Comparison of ENCODE assay signal across 17 mouse cellular contexts in the genomic region with DNA sequence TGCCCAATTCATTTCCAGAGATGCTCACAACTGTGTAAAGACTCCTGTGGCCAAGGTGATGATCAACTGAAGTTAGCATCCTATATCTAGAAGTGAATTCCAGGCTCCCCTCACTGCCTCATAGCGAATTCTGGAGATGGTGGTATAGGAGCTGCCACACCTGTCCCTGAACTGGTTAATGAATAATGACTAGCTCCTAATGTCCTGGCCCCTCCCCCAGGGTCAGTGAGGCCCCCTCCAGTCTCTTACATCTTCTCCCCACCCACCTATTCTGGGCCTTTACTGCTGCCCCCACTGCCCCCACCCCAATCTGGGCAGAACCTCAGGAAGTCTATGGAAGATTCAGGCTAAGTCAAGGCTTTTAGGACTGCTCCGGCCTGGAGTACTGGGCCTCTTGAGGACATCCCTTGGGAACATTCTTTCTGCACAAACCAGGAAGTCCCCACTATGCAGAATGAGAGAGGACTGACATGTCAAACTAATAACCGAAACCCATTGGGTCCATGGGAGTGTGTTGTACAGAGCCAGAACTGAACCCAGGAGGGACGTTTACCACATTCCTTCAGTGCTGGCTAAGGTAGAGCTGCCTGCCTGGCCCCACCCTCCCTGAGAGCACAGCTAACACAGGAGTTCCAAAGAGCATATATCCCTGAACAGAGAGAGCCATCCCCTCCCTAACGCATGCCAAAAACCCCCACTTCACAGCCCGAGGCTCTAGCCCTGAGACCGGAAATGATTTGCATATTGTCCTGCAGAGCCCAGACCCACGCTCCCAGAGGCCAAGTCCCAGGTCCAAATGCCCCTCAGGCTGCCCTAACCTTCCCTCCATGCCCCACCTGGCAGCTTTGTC. TPM values are rescaled to one million over a fixed set of nuclear protein-coding genes. Genes with fewer than 3 reads are reported as not detected.
DNase-seq lines count a peak whose midpoint lies in the region; ATAC-seq and TF ChIP-seq lines count a peak whose summit lies in the region.
"Had no signal": no experiment of that assay in that cellular context is flagged by ENCODE, and none has a peak within 500 bp of the region (broad histone marks: within the 10 kb centered on the region; RNA-seq: fewer than 3 reads in every experiment).

No protein-coding gene starts in this region.

- no peak for TF ChIP-seq CTCF in kidney, postnatal 0 days (IDR thresholded peaks at IDR 0.05; ENCODE audit: low read depth)
- TF ChIP-seq CTCF in small intestine, adult 2 months (IDR thresholded peaks at IDR 0.05; ENCODE audit: extremely low read depth, insufficient read length, insufficient replicate concordance, low read depth, low read length) = no peak
- TF ChIP-seq CTCF in gastrocnemius, adult 2 months (IDR thresholded peaks at IDR 0.05) = no peak

- no peak overlapping the region for H3K4me2 ChIP-seq in heart, embryonic 11.5 days
- H3K4me2 ChIP-seq in kidney, postnatal 0 days (ENCODE audit: low read length) = no peak overlapping the region
- 0 out of 2 replicates have a peak overlapping the region, but pooled peaks have one; percentile 15 for H3K4me2 ChIP-seq in intestine, embryonic 14.5 days (ENCODE audit: low read length)
- H3K4me2 ChIP-seq: embryonic facial prominence, embryonic 12.5 days; forebrain, embryonic 12.5 days; hindbrain, embryonic 15.5 days had no signal

- peak overlapping the region; percentile 23; the same call in 1 of the 2 replicates for H3K9ac ChIP-seq in heart, embryonic 11.5 days (ENCODE audit: low read depth, low read length)
- H3K9ac ChIP-seq in kidney, postnatal 0 days (ENCODE audit: low read depth, low read length) = no peak overlapping the region
- H3K9ac ChIP-seq in intestine, embryonic 14.5 days (ENCODE audit: low read length) = no peak overlapping the region
- H3K9ac ChIP-seq: embryonic facial prominence, embryonic 12.5 days; forebrain, embryonic 12.5 days; hindbrain, embryonic 15.5 days had no signal

- DNase-seq in heart, adult 9 months (ENCODE audit: low spot score in 2 of 2) = no peak
- DNase-seq in kidney, postnatal 0 days (ENCODE audit: low spot score) = peak; percentile 47
- DNase-seq in kidney, postnatal 25 days = no peak
- DNase-seq in intestine, embryonic 14.5 days (ENCODE audit: low spot score) = no peak
- no peak for DNase-seq in gastrocnemius, adult 2 months
- DNase-seq in right cerebral cortex, adult 2 months (ENCODE audit: low spot score in 2 of 2) = no peak
- DNase-seq: cerebellum, adult 9-11 months; left cerebral cortex, postnatal 4 days; right cerebral cortex, postnatal 4 days had no signal

- no peak for ATAC-seq in heart, embryonic 11.5 days (replicated peaks; ENCODE audit: insufficient number of reproducible peaks, low FRiP score, low TSS enrichment)
- ATAC-seq in kidney, postnatal 0 days (replicated peaks; ENCODE audit: low FRiP score, low read depth) = no peak; the same call in 1 of the 2 replicates
- peak; percentile 18; the same call in 1 of the 2 replicates for ATAC-seq in intestine, embryonic 14.5 days (replicated peaks; ENCODE audit: low FRiP score, low TSS enrichment, low read depth)

- no peak overlapping the region for H3K4me3 ChIP-seq in heart, embryonic 11.5 days (ENCODE audit: low read depth, low read length)
- no peak overlapping the region for H3K4me3 ChIP-seq in kidney, postnatal 0 days (replicated peaks; ENCODE audit: low read depth, low read length)
- H3K4me3 ChIP-seq in intestine, embryonic 14.5 days (ENCODE audit: low read depth, low read length) = no peak overlapping the region
- no peak overlapping the region for H3K4me3 ChIP-seq in small intestine, adult 2 months (ENCODE audit: low read depth, low read length)
- no peak overlapping the region for H3K4me3 ChIP-seq in gastrocnemius, adult 2 months
- H3K4me3 ChIP-seq: embryonic facial prominence, embryonic 12.5 days; forebrain, embryonic 12.5 days; hindbrain, embryonic 15.5 days; myocyte had no signal

- TF ChIP-seq POLR2A in small intestine, adult 2 months (IDR thresholded peaks at IDR 0.05; ENCODE audit: low read depth, low read length) = no peak

- H3K27me3 ChIP-seq in heart, embryonic 11.5 days (ENCODE audit: control insufficient read depth, insufficient read depth, low read length) = no peaks in the 10 kb centered on the region
- H3K27me3 ChIP-seq in kidney, postnatal 0 days (ENCODE audit: insufficient read depth, low read length) = no peaks in the 10 kb centered on the region
- H3K27me3 ChIP-seq in intestine, embryonic 14.5 days (replicated peaks; ENCODE audit: control insufficient read depth, insufficient read depth, low read length) = no peaks in the 10 kb centered on the region
- no peaks in the 10 kb centered on the region for H3K27me3 ChIP-seq in small intestine, adult 2 months (ENCODE audit: control insufficient read depth, insufficient read depth, low read length)
- H3K27me3 ChIP-seq: embryonic facial prominence, embryonic 12.5 days; forebrain, embryonic 12.5 days; hindbrain, embryonic 15.5 days had no signal

- no peaks in the 10 kb centered on the region for H3K36me3 ChIP-seq in heart, embryonic 11.5 days (ENCODE audit: control insufficient read depth, insufficient read depth, low read length)
- H3K36me3 ChIP-seq in kidney, postnatal 0 days (ENCODE audit: insufficient read depth, low read length) = no peaks in the 10 kb centered on the region
- H3K36me3 ChIP-seq in intestine, embryonic 14.5 days (ENCODE audit: control insufficient read depth, insufficient read depth, low read length) = no peaks in the 10 kb centered on the region
- H3K36me3 ChIP-seq in small intestine, adult 2 months (ENCODE audit: control insufficient read depth, insufficient read depth, low read length) = peaks cover 13% of the 10 kb centered on the region
- H3K36me3 ChIP-seq: embryonic facial prominence, embryonic 12.5 days; forebrain, embryonic 12.5 days; hindbrain, embryonic 15.5 days had no signal

- 38% methylated on average over 8 of the region's 8 CpGs for WGBS in heart, embryonic 11.5 days (ENCODE audit: insufficient replicate concordance)
- WGBS in kidney, postnatal 0 days = 25% methylated on average over 8 of the region's 8 CpGs
- 33% methylated on average over 8 of the region's 8 CpGs for WGBS in intestine, embryonic 14.5 days
- 12% methylated on average over 8 of the region's 8 CpGs for WGBS in small intestine, adult 2 months

- H3K27ac ChIP-seq in heart, embryonic 11.5 days (ENCODE audit: low read depth, low read length) = peak overlapping the region; percentile 86
- H3K27ac ChIP-seq in kidney, postnatal 0 days = peak overlapping the region; percentile 32
- H3K27ac ChIP-seq in intestine, embryonic 14.5 days (ENCODE audit: low read depth) = peak overlapping the region; percentile 67
- H3K27ac ChIP-seq in small intestine, adult 2 months (ENCODE audit: insufficient read depth, low read depth, low read length) = peak overlapping the region; percentile 91
- no peak overlapping the region for H3K27ac ChIP-seq in gastrocnemius, adult 2 months
- H3K27ac ChIP-seq: embryonic facial prominence, embryonic 12.5 days; forebrain, embryonic 12.5 days; hindbrain, embryonic 15.5 days had no signal

- peaks cover 76% of the 10 kb centered on the region for H3K4me1 ChIP-seq in heart, embryonic 11.5 days (ENCODE audit: control insufficient read depth, insufficient read depth, low read length)
- H3K4me1 ChIP-seq in kidney, postnatal 0 days (replicated peaks; ENCODE audit: insufficient read depth, low read length) = peaks cover 23% of the 10 kb centered on the region
- H3K4me1 ChIP-seq in intestine, embryonic 14.5 days (replicated peaks; ENCODE audit: control insufficient read depth, insufficient read depth, low read length) = peaks cover 34% of the 10 kb centered on the region
- peaks cover 54% of the 10 kb centered on the region for H3K4me1 ChIP-seq in small intestine, adult 2 months (ENCODE audit: control insufficient read depth, insufficient read depth, insufficient read length, low read length)
- H3K4me1 ChIP-seq: forebrain, embryonic 12.5 days; hindbrain, embryonic 15.5 days had no signal

- intact Hi-C loops in gastrocnemius, adult 2 months (cut with DNase I) = no loop called here

- H3K9me3 ChIP-seq in heart, embryonic 11.5 days (replicated peaks; ENCODE audit: control insufficient read depth, low read length) = no peaks in the 10 kb centered on the region
- H3K9me3 ChIP-seq in kidney, postnatal 0 days (replicated peaks; ENCODE audit: low read length) = no peaks in the 10 kb centered on the region
- H3K9me3 ChIP-seq in intestine, embryonic 14.5 days (ENCODE audit: control insufficient read depth, low read length) = no peaks in the 10 kb centered on the region
- H3K9me3 ChIP-seq: embryonic facial prominence, embryonic 12.5 days; forebrain, embryonic 12.5 days; hindbrain, embryonic 15.5 days had no signal

RNA-seq across cellular contexts. Expression of a gene that starts 11.6 kb away (rescaled TPM):
- 1.2 and 2.2 TPM in 2 replicates for polyA plus RNA-seq in heart, embryonic 11.5 days (2014; fragmentation: Nextera tagmentation; extraction: Ambion mirVana)
- 0.45 and 0.47 TPM in 2 replicates for polyA plus RNA-seq in kidney, postnatal 0 days (2015; fragmentation: Nextera tagmentation; extraction: Ambion mirVana)
- 0.22 and 0.24 TPM in 2 replicates for polyA plus RNA-seq in intestine, embryonic 14.5 days (2014; fragmentation: Nextera tagmentation; extraction: Ambion mirVana)
- polyA plus RNA-seq in small intestine, adult 2 months (2012; rRNA removed) = 0.08 TPM in 1 of 2 replicates, not detected in the other
- total RNA-seq in gastrocnemius, adult 2 months (2021) = not detected
- total RNA-seq: gastrocnemius, adult 18-20 months; left cerebral cortex, postnatal 4 days; megakaryocyte-erythroid progenitor cell, adult 5-6 weeks had no signal
- polyA plus RNA-seq: myocyte had no signal

RNA-seq across cellular contexts. Expression of a gene that starts 12.3 kb away (rescaled TPM):
- 1.2 and 1.6 TPM in 2 replicates for polyA plus RNA-seq in heart, embryonic 11.5 days (2014; fragmentation: Nextera tagmentation; extraction: Ambion mirVana)
- 2.2 and 2.4 TPM in 2 replicates for polyA plus RNA-seq in kidney, postnatal 0 days (2015; fragmentation: Nextera tagmentation; extraction: Ambion mirVana)
- 3.4 and 4.4 TPM in 2 replicates for polyA plus RNA-seq in intestine, embryonic 14.5 days (2014; fragmentation: Nextera tagmentation; extraction: Ambion mirVana)
- polyA plus RNA-seq in small intestine, adult 2 months (2012; rRNA removed) = 21.8 and 27.3 TPM in 2 replicates
- under 1 TPM; 0.23 to 0.45 TPM for total RNA-seq in gastrocnemius, adult 2 months (2021)

RNA-seq across cellular contexts. Expression of a gene that starts 48.4 kb away (rescaled TPM):
- 3.3 and 4.3 TPM in 2 replicates for polyA plus RNA-seq in heart, embryonic 11.5 days (2014; fragmentation: Nextera tagmentation; extraction: Ambion mirVana)
- polyA plus RNA-seq in kidney, postnatal 0 days (2015; fragmentation: Nextera tagmentation; extraction: Ambion mirVana) = 3.9 and 4.5 TPM in 2 replicates
- 2.5 and 3.1 TPM in 2 replicates for polyA plus RNA-seq in intestine, embryonic 14.5 days (2014; fragmentation: Nextera tagmentation; extraction: Ambion mirVana)
- polyA plus RNA-seq in small intestine, adult 2 months (2012; rRNA removed) = 2.1 and 2.5 TPM in 2 replicates
- total RNA-seq in gastrocnemius, adult 2 months (2021) = not detected
- total RNA-seq: gastrocnemius, adult 18-20 months; megakaryocyte-erythroid progenitor cell, adult 5-6 weeks had no signal

RNA-seq across cellular contexts. Expression of a gene that starts 53.3 kb away (rescaled TPM):
- 15.9 and 18.3 TPM in 2 replicates for polyA plus RNA-seq in heart, embryonic 11.5 days (2014; fragmentation: Nextera tagmentation; extraction: Ambion mirVana)
- 21.4 and 24.9 TPM in 2 replicates for polyA plus RNA-seq in kidney, postnatal 0 days (2015; fragmentation: Nextera tagmentation; extraction: Ambion mirVana)
- polyA plus RNA-seq in intestine, embryonic 14.5 days (2014; fragmentation: Nextera tagmentation; extraction: Ambion mirVana) = 21.5 and 25.0 TPM in 2 replicates
- polyA plus RNA-seq in small intestine, adult 2 months (2012; rRNA removed) = 6.2 and 13.3 TPM in 2 replicates
- total RNA-seq in gastrocnemius, adult 2 months (2021) = 10 to 100 TPM; 13.0 to 14.1 TPM

RNA-seq across cellular contexts. Expression of a gene that starts 56.1 kb away (rescaled TPM):
- polyA plus RNA-seq in heart, embryonic 11.5 days (2014; fragmentation: Nextera tagmentation; extraction: Ambion mirVana) = 559 and 565 TPM in 2 replicates
- polyA plus RNA-seq in kidney, postnatal 0 days (2015; fragmentation: Nextera tagmentation; extraction: Ambion mirVana) = 199 and 202 TPM in 2 replicates
- polyA plus RNA-seq in intestine, embryonic 14.5 days (2014; fragmentation: Nextera tagmentation; extraction: Ambion mirVana) = 450 and 457 TPM in 2 replicates
- 49.9 and 54.9 TPM in 2 replicates for polyA plus RNA-seq in small intestine, adult 2 months (2012; rRNA removed)
- total RNA-seq in gastrocnemius, adult 2 months (2021) = 10 to 100 TPM; 18.7 to 25.8 TPM
